Mouse (Mus musculus): Measurements from ENCODE around the gene Dao.
A peak's percentile ranks its signal among the peaks of the same experiment; 100 is the strongest.

Gene Dao

DNA sequence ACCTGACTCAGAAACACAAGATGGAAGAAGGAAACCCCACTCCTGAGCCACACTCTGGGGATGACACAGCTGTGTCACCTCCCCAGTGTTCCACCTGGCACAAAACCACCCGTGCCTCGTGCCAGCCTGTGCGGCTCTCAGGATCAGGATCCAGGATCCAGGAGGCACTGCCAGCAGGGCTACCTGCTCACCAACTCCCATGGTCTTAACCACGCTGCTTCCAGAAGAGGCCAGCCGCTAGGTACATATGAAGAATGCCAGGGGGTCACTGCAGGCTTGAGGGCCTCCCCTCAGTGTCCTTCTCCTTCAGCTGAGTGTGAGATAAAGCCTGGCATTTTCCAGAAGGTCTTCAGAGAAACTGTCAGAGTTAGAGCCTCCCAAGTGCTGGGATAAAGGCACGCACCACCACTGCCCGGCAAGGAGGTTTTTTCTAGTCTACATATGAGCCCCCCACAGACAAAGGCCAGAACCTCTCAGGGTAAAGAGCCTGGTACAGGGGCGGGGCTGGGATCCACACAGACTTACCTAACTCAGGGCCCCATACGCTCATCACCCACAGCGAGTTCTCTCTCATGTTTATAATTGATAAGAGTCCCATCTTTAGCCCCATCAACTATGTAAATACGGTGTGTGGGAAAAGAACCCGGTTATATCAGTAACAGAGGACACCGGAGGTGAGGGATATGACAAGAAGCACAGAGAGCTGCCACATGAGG is 19.3 kb upstream of the Dao start:
- DNase-seq, result peak; percentile 91

DNA sequence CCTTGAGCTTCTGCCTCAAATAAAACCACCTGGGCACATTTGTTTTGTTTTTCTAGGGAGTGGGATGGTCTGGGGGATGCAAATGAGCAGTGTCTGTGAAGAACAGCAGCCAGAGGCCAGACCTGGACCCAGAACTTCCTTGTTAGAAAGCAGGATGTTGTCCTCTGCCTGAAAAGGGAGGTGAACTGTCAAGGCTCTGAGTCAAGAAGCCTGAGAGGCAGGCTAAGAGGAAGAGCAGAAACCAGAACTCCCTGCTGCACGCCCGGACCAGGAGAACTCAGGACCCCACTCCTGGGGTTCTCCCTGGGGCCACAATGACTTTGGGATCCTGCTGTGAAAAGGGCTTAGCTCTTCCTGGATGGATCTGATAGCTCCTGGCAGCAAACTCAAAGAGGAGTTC is 17.8 kb upstream of the Dao start:
- DNase-seq, result peak; percentile 92

DNA sequence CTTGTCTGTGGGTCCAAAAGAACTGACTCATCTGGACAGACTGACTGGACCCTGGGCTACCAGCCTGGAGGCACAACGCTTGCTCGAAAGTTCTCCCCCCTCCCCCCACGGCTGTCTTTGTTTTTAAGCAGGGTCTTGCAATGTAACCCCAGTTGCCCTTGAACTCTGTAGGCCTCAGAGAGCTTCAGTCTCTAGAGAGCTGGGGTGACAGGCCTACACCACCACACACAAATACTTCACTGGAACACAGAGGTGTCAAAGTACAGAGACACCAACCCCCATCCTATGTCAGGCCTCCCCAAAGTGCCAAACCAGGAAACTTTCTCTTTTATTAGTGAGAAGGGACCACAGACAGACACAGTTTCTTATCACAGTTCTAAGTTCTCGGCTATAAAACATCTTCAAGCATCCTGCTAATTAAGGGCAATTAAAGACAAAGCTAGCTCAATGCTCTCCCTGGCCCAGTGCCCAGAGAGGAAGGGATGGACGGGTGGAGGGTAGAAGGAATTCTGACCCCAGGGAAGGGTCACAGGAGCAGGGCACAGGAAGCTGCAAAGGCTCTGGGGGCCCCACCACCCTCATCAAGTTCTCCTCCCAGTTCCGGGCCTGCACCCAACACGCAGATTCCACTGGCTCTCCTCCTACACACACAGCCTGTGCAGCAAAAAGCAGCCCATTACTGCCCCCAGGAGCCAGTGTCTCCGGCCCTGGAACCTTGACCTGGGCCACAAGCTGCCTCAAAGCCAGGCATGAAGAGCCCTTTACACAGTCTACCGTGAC is 17.1 kb upstream of the Dao start:
- DNase-seq, result peak; percentile 99

DNA sequence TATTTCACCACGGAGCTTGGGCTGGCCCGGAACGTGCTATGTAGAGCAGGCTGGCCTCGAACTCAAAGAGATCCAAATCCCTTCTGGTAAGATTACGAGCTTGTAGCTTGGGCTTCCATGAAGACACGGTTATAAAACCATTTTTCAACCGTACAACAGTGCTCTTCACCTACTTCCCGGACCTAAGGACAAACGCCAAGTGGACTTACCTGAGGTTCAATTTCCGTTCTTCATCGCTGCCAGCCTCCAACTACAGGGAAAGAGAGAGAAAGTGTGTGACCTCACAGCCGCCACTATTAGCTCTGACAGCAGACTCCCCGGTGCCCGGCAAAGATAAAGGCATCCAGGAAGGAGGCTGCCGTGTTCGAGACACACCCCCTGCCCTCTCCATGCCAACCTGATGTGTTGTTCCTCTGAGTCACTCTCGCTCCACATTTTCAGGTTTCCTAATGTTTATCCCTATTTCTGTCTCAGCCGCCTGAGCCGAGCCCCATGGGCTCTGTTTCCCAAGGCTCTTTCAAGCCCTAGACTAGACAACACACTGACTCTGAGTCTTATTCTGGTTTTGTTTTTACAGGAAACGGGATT is 14.0 kb upstream of the Dao start:
- peak; percentile 92 for DNase-seq

DNA sequence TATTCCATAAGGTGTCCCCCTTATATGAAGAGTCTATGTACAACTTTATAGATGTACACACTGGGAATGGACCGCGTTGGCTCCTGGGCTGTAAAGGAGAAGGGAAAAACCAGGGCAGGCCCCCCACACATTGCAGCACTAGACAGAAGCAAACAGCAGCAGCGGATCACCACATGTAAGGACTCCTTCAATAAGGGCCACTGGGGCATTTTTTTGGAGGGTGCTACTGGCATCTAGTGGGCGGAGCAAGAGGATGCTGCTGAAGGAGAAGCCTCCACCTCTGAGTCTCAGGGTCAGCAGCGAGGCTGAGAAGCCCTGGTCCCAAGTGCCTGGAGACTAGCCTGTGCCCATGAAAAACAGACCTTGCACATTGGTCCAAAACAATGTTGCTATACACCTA is 12.9 kb upstream of the Dao start:
- DNase-seq, result peak; percentile 90

DNA sequence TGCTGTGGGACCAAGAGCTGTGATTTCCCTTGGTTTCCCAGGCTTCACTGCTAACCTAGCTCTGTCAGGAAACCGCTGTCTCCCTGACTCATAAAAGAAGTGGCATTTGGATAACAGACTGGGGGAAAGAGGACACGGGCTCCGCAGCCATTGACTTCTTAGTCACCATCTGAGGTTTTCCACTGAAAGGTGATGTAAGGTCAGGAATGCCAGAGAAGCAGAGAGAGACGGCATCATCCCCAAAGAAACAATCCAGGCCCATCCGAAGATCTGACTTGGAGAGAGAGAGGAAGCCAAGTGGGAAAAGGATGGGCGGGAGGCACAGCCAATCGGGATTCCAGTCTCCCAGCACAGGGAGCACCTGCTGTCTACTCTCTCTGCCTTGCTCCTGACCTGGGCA is 12.4 kb upstream of the Dao start:
- peak; percentile 91 for DNase-seq

DNA sequence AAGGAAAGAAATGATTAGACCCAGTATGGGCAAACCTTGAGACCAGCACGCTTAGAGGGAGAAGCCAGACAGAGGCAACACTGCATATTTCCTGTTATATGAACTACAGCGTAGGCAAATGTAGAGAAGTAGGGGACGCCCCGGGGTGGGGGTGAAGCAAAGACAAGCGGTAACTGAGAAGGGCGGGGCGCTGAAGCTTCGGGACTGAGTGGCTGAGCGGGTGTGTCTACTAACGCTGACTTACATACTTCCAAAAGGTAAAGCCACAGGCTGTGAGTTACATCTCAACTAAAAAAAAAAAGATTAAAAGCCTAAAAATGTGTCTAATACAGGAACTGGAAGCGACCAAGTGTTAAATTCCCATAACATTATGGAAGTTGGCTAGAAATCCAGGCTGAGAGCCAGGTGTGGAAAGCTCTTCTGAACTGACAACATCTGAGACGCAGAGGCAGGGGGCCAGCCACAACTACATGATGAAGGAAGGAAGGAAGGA is 11.1 kb upstream of the Dao start:
- peak; percentile 97 for DNase-seq

DNA sequence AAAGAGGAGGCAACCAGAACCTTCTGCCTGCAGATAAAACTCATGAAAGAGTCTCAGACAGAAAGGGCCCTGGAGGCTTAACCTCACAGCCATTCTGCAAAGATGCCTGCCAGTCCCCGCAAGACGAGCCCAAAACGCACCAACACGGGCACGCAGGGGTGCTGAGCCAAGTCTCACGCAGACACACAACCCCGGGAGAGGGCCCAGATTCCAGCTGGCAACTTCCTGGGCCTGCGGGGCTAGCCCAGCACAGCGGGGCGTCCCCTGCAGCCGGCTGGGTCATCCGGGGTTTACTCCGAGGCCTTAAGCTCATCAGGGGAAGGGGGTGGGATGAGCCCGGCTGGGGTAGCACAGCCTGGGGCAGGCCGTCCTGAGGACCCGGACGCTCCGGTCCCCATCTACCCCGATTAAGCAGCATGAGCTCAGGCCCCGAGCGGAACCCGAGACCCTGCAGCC is 10.4 kb upstream of the Dao start:
- DNase-seq, result peak; percentile 97

DNA sequence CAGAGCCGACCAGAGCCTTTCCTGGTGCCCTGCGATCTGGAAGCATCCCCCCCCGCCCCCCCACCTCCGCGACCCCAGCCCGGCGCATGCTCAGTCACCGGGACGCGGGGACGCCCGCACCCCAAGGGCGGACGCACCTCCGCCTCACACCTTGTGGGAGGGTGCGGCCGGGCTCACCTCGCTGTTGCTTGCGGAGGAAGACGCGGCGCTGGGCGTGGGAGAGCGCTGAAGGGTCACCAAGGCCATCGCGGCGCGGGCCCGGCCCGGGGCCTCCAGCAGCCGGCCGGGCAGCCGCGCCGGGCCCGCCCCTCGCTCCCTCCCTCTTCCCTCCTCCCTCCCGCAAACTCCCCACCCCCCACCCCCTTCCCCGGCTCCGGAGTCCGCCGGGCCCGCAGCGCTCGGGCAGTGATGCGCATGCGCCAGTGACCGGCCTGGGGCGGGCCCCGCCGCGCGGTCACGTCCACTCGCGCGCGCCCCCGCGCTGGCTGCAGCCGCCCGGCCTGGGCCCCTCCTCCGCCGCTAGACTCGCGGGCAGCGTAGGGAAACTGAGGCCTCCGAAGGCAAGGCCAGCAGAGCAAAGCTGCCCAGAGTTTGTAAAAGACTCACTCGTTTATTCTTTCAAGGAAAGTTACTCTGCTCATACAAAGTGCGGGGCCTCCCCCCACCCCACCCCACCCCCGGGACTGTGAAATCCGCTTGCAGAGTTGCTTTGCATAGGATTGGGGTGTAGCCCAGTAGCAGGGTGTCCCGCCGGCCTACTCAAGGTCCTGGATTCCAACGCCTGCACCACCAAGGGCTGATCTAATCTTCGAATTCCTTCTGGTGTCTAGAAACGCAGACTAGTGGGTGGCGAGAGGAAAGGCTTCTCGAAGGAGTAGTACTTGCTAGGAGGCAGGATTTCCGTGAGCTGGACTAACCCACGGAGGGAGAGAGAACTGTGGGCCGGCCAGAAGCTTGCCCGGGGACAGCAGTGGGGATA is 9.7 kb upstream of the Dao start, which contains the start of gene Ssh1:
Gene Ssh1, minus strand, starts transcription at position 408 of the 979 bp plus-strand sequence.
- DNase-seq, result peak; percentile 99

DNA sequence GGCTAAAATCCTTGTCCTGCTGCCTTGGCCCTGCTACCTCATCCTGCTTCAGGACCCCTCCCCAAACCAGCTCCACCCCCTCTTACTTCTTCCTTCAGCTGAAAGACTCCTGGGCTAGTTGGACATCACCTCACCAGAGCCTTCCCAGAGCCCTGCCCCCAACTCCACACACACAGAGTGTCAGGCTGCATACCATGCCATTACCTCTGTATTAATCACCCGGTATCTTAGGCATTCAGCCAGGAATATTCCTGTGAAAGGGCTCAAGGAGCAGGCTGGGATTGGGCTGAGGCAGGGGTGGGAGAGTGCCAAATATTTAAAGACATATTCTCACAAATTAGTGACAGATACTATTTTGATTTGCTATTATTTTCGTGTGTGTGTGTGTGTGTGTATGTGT is 7.0 kb upstream of the Dao start:
- peak; percentile 90 for DNase-seq

DNA sequence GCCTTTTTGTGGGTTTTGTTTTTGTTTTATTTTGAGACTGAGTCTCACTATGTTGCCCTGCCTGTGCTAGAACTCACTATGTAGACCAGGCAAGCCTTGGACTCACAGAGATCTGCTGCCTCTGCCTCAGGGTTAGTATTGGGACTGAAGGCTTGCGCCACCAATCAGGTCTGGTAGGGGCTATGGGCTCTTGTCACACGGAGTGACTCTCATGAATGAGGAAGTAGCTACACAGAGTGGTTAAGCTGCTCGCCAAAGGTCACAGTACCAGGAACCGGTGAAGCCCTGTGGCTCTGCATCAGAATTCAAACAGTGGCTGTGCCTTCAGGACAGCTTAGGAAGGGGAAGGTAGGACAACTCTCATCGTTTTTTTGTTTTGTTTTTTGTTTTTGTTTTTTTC is 4.1 kb upstream of the Dao start:
- DNase-seq, result peak; percentile 93

DNA sequence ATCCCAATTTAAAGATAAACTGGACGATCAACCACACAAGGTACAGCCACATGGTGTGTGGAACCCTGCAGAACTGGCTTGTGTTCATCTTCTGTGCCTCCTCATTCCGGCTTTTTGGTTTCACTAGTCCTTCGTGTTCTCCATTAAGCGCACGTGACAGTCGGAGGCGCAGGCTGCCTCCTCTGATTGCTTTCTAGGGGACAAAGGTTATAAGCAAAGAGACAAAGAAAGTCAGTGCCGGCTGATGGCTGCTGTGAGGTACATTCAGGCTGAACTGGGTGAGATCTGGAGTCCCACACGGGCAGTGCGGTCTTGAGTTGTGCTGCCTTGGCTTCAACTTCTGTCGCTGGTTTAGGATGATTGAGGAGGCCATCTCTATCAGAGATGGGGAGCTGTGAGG is 1.1 kb downstream of the Dao start:
- no peak for DNase-seq

DNA sequence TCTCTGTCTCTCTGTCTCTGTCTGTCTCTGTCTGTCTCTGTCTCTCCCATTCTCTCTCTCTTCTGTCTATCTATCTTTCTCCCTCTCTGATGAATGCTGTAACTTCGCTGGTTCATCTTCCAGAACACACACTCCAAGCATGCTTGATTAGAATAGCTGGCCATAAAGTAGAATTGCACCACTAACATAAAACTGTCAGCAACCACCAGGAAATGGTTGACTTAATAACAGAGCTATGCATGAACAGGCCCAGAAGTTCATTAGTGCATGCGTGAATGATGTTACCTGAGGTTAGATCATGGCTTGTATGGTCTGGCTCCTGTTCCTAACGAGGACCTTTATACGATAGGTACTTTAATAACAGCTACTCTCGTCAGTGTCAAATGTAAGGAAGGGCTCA is 1.6 kb downstream of the Dao start:
- DNase-seq, result no peak

DNA sequence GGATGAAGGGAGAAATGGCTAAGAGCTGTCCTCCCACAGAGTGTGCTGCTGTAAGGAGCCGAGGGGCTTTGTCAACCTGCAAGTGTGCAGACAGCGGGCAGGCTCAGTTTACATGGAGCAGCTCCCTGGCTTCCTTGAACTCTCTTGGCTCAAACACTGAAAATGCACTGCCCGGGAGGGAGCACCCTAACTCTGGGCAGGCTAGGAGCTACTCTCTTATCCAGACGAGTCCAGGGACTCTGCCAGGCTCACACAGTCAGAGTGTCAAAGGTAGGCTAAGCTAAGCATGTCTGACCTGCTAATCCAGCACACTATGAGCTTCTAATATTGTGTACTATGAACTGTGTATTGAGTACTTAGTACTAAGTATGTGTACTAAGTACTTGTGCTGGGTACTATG is 3.5 kb downstream of the Dao start:
- DNase-seq, result no peak

DNA sequence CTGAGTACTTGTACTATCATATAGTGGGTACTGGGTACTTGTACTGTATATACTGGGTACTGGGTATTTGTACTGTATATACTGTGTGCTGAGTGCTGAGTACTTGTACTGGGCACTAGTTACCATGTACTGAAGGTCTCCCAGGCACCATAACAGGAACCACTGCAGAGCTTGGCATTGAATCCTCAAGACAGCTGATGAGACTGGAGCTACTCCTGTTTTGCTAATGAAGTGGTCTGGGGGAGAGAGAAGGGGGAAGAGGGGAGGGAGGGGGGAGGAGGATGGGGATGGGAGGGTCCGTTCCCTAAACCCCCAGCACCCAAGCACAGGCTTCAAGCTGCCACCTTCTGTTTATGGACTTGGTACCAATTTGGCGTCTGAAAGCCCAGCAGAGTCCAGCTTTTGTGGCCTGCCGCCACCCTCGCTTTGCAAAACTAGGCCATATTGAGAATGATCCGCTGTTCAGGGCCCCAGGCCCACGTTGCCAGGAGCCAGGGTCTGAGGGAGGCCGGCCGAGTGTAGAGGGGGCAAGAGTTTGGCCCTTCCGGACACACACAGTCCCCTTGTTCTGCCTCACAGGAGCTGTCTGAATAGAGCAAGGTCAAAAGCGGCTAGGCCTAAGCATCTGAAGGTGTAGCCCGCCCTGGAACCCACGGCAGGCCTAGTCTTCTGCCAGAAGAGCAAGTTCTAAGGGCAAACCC is 4.4 kb downstream of the Dao start:
- DNase-seq, result no peak

DNA sequence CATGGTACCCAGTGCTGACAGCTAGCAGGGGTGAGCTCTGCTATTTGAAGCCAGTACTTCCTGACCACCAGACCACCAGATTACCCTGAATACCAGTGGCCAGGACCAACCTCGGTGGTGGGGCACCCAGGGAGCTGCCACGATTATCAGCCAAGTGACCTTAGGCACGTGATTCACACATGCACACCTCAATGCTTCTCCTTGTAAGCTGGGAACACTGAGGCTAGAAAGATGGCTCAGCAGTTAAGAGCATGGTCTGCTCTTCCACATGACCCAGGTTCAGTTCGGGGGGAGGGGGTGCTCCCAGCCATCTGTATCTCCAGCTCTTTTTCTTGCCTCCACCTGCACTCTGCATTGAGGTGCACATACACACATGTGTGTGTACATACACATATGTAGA is 5.5 kb downstream of the Dao start:
- no peak for DNase-seq

DNA sequence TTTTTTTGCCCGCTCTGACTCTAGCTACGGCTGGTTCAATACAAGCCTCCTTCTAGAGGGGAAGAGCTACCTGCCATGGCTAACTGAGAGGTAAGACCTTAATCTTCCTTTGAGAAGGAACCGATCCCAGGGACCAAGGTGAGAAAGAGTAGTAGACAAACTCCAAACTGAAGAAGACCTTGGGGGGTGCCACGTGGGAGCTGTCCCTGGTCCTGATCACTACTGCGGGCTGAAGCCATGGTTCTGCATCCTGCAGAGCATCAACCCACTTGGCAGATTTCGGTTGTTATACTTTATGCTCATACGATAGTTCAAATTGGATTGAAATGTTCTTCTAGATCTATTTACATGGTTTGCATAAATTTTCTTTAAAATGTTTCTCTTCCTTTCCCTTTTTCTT is 11.6 kb downstream of the Dao start:
- no peak for DNase-seq

DNA sequence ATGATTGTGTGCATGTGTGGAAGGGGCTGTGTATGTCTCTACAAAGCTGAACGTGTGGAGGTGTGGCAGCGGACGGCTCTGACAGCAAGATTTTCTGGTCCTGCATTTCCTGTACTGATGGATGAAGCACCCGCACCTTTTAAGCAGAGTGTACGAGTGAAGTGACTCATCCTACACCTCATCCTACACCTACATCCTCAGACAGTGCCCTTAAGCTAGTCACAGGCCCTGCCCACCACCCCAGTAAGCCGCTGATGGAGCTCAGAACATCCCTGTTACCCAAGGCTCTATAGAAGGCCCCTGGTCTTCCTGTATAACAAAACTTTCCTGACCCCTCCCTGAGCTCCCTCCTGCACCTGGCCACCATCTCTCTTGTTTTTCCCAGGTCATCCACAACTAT is 20.9 kb downstream of the Dao start:
- DNase-seq, result no peak

DNA sequence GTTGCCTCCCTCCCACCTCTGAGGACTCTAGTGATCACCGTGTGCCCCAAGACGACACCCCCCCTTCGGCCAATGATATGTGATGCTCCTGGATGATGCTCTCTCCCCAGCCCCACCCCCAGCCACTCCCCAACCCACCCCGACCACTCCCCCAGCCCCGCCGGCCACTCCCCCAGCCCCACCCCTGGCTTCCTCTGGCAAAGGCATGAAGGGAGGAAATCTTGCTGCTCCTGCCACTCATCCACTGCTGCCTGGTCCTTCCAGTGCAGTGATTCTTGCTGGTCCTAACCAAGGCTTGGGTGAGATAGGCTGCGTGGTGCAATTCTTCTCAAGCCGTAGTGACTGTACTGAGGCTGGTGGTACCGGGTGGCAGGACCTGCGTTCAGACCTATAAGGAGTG is 21.4 kb downstream of the Dao start:
- DNase-seq, result no peak

DNA sequence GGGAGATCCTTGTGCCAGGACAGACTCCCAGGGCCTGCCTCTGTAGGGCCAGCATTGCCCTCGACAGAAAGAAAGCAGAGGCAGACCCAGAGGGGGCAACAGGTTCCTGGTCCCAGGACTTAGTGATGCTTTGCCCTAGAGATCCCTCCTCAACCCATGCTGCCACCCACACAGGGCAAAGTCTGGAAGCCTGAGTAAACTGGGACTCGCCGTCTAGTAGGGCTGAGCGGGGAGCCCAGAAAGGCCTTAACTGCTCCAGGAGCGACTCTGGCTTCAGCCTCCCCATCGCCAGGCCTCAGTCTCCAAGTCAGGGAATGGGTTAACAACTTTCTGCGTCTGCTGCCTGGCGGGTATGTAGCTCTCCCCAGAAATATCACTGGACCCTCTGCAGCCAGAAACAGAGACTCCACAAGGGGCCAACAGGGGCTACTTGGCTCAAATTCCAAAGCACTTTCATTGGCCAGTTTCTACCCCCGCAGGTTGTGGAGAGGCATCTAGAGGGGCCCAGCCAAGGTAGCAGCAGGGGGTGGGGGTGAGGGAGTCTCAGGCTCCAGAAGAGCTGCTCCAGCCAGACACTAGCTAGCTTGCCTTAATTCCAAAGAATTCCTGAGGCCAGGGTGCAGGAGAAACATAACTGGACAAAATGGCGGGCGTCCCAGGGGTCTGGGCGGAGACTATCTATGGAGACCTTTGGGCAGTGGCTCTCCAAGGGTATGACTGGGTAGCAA is 23.9 kb downstream of the Dao start:
- no peak for DNase-seq

DNA sequence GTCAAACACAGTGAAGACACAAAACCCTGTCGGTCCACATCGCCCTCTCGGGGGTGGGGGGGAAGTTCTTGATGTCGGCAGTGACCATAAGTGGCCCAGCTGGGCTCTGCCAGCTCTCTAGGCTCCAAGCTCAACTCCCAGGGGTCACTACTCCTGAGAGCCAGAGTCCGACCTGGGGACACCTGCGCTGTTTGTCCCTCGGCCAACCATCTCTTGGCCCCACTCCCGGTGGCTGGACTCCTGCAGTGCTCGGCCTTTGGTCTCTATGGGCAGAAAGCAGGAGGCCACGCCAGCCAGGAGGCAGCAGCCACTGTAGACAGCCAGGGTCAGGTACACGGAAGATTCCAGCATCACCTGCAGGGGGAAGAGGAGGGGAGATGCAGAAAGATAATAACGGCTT is 24.6 kb downstream of the Dao start:
- no peak for DNase-seq
